Mouse (Mus musculus): ENCODE data around the gene Rnase11.
"Not testable (repeated sequence)": the region's sequence is repeated elsewhere in the genome, so short reads cannot be mapped to it uniquely, and the experiment has no call there.

Rnase11 gene

GRCm38 (mm10) chr14:51050063-51050462, at the start of gene Rnase11:
TSS of gene Rnase11 (minus strand) at chr14:51050163.
- no peak for DNase-seq (ENCODE audit: low read depth, low spot score)

GRCm38 (mm10) chr14:51098921-51099320, 49.0 kb upstream of the Rnase11 start:
- DNase-seq (ENCODE audit: low read depth, low spot score): no peak

GRCm38 (mm10) chr14:51098300-51098699, 48.3 kb upstream of the Rnase11 start:
- not testable (repeated sequence) for DNase-seq (ENCODE audit: low read depth, low spot score)

- no peak for DNase-seq (ENCODE audit: low read depth, low spot score)
Measured at GRCm38 (mm10) chr14:51095736-51096524, 46.0 kb upstream of the Rnase11 start.

- no peak for DNase-seq (ENCODE audit: low read depth, low spot score)
Measured at GRCm38 (mm10) chr14:51094921-51095320, 45.0 kb upstream of the Rnase11 start.

GRCm38 (mm10) chr14:51094096-51094875, 44.3 kb upstream of the Rnase11 start:
- DNase-seq (ENCODE audit: low read depth, low spot score): no peak

GRCm38 (mm10) chr14:51093496-51093895, 43.5 kb upstream of the Rnase11 start:
- DNase-seq (ENCODE audit: low read depth, low spot score): no peak

GRCm38 (mm10) chr14:51092073-51092620, 42.2 kb upstream of the Rnase11 start:
- no peak for DNase-seq (ENCODE audit: low read depth, low spot score)

GRCm38 (mm10) chr14:51090921-51091900, 41.2 kb upstream of the Rnase11 start, which contains the start of the genes Rnase4 and Ang:
TSS of gene Rnase4 (plus strand) at chr14:51091077.
TSS of gene Ang (plus strand) at chr14:51091150.
- DNase-seq (ENCODE audit: low read depth, low spot score): no peak

- DNase-seq (ENCODE audit: low read depth, low spot score): no peak
Measured at GRCm38 (mm10) chr14:51090077-51090781, 40.3 kb upstream of the Rnase11 start.

GRCm38 (mm10) chr14:51089674-51090076, 39.7 kb upstream of the Rnase11 start:
- DNase-seq (ENCODE audit: low read depth, low spot score): no peak

GRCm38 (mm10) chr14:51088970-51089673, 39.2 kb upstream of the Rnase11 start:
- DNase-seq (ENCODE audit: low read depth, low spot score): peak; percentile 96

- no peak for DNase-seq (ENCODE audit: low read depth, low spot score)
Measured at GRCm38 (mm10) chr14:51088166-51088969, 38.4 kb upstream of the Rnase11 start.

GRCm38 (mm10) chr14:51087762-51088161, 37.8 kb upstream of the Rnase11 start:
- no peak for DNase-seq (ENCODE audit: low read depth, low spot score)

GRCm38 (mm10) chr14:51085911-51086310, 35.9 kb upstream of the Rnase11 start:
- DNase-seq (ENCODE audit: low read depth, low spot score): no peak

GRCm38 (mm10) chr14:51085086-51085485, 35.1 kb upstream of the Rnase11 start:
- no peak for DNase-seq (ENCODE audit: low read depth, low spot score)

- DNase-seq (ENCODE audit: low read depth, low spot score): no peak
Measured at GRCm38 (mm10) chr14:51083805-51084204, 33.8 kb upstream of the Rnase11 start.

GRCm38 (mm10) chr14:51082599-51083581, 32.9 kb upstream of the Rnase11 start:
- no peak for DNase-seq (ENCODE audit: low read depth, low spot score)

All from telencephalon, adult 2 months (tissue).